Mouse (Mus musculus): ENCODE results near the gene Bcl2l11. TPM values are rescaled to one million over a fixed set of nuclear protein-coding genes. Genes with fewer than 3 reads are reported as not detected.

Gene Bcl2l11
- polyA plus RNA-seq, 1 experiment: 10.2 TPM

- WGBS: 90% methylated on average over 9 of the region's 9 CpGs
Observed at GRCm38 (mm10) chr2:128118971-128119370, 6.9 kb upstream of the Bcl2l11 start.

DNA sequence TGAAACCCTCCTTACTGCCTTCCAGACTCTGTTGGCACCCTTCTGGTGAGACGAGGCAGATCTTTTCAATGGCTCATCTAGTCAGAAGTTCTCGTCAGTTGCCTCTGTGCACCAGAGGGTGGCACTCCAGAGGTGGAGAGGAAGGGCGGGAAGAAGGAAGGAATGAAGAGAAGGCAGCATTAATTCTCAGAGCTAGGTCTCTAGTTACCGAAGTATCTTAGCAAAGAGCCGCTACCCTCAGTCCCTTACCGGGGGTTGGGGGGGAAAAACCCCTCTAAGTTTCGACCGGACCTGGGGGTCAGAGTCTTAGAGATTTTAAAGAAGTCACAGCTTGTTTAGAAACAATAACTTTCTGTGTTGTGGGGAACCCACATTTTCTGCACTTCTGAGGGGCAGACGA, 3.3 kb upstream of the Bcl2l11 start:
- no peak for TF ChIP-seq POLR2A (IDR thresholded peaks at IDR 0.05; ENCODE audit: borderline replicate concordance, control insufficient read depth, low read depth, low read length)
- TF ChIP-seq CTCF (IDR thresholded peaks at IDR 0.05; ENCODE audit: control insufficient read depth, insufficient read depth, low read length): peak; percentile 79
- Histone ChIP-seq H3K4me3 (replicated peaks; ENCODE audit: control insufficient read depth, low read depth, low read length) (no peak overlapping the region), H3K4me1 (ENCODE audit: control insufficient read depth, insufficient read depth, low read length) (peaks cover 2% of the 10 kb centered on the region), H3K27ac (ENCODE audit: control insufficient read depth, insufficient read depth, low read depth, low read length, poor library complexity) (no peak overlapping the region)
- under 1% methylated on average over 9 of the region's 9 CpGs for WGBS

More at GRCm38 (mm10) chr2:128118971-128119370, 6.9 kb upstream of the Bcl2l11 start:
- no peak for TF ChIP-seq CTCF (IDR thresholded peaks at IDR 0.05; ENCODE audit: control insufficient read depth, insufficient read depth, low read length)
- TF ChIP-seq POLR2A (IDR thresholded peaks at IDR 0.05; ENCODE audit: borderline replicate concordance, control insufficient read depth, low read depth, low read length): no peak
- Histone ChIP-seq H3K4me1 (ENCODE audit: control insufficient read depth, insufficient read depth, low read length) (no peaks in the 10 kb centered on the region; the same call in 1 of the 2 replicates), H3K4me3 (replicated peaks; ENCODE audit: control insufficient read depth, low read depth, low read length) (no peak overlapping the region), H3K27ac (ENCODE audit: control insufficient read depth, insufficient read depth, low read depth, low read length, poor library complexity) (no peak overlapping the region)

DNA sequence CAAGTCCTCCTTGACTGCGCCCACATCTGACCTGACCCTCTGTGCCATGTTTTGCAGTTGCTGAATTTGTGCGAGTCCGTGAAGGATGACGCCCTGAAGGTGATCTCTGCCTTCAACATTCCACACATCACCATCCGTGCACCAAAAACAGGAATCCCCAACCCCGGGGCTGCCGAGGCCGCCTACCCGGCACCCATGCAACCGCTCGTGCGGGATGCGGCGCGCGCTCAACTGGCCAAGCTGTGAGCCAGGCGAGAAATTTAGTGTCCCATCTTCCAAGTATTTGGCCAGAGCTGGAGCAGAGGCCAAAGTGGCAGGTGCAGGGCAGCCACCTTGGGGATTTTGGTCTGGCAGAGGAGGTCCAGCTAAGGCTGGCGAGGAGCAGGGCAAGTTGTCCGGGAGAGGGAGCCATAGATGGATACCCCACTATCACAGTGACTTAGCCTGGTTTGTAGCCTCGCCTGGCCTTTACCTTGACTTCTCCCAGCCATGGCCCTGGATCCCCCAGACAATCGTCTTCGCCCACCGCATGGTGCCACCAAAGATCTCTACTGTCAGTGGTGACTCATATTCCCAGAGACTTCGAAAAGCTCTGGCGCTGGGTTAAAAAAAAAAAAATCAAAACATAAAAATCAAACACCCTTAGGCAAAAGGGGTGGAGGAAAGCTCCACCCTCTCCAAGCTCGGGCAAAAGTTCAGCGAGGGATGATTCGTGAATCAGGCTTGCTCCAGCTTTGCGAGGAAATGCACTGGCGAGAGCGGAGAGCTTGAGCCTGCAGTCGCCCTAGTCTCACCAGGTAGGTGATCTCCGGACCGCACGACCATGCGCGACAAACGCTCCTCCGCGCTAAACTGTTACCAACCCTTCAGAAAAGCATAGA, 2.7 kb upstream of the Bcl2l11 start:
- Histone ChIP-seq H3K27ac (ENCODE audit: control insufficient read depth, insufficient read depth, low read depth, low read length, poor library complexity) (no peak overlapping the region), H3K4me1 (ENCODE audit: control insufficient read depth, insufficient read depth, low read length) (peaks cover 2% of the 10 kb centered on the region), H3K4me3 (replicated peaks; ENCODE audit: control insufficient read depth, low read depth, low read length) (peak overlapping the region; percentile 6)
- 2% methylated on average over 40 of the region's 40 CpGs for WGBS
- TF ChIP-seq CTCF (IDR thresholded peaks at IDR 0.05; ENCODE audit: control insufficient read depth, insufficient read depth, low read length) (no peak), POLR2A (IDR thresholded peaks at IDR 0.05; ENCODE audit: borderline replicate concordance, control insufficient read depth, low read depth, low read length) (no peak)

GRCm38 (mm10) chr2:128123921-128124683, 1.7 kb upstream of the Bcl2l11 start:
- WGBS: 7% methylated on average over 23 of the region's 23 CpGs
- Histone ChIP-seq H3K27ac (ENCODE audit: control insufficient read depth, insufficient read depth, low read depth, low read length, poor library complexity) (no peak overlapping the region), H3K4me1 (ENCODE audit: control insufficient read depth, insufficient read depth, low read length) (peaks cover 2% of the 10 kb centered on the region), H3K4me3 (replicated peaks; ENCODE audit: control insufficient read depth, low read depth, low read length) (peak overlapping the region; percentile 19)
- no peak for TF ChIP-seq CTCF (IDR thresholded peaks at IDR 0.05; ENCODE audit: control insufficient read depth, insufficient read depth, low read length)
- TF ChIP-seq POLR2A (IDR thresholded peaks at IDR 0.05; ENCODE audit: borderline replicate concordance, control insufficient read depth, low read depth, low read length): no peak

DNA sequence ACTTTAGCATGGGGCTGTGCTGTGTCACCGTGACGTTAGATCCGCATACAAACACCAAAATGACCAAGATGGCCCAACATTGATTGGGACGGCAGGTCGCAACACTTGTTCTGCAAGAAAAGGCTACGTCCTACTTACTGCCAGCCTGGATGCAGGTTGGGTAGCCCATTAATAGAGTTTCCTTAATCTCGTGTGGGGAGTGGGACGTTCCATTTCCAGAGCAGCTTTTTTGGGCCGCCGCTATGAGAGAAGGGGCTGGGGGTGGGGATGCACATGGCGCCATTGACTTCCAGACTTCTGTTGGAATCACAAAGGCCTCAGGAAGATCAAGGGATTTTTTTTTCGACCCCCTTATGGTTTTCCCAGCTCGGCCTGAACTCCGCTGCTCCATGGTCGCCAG, 1.1 kb upstream of the Bcl2l11 start:
- Histone ChIP-seq H3K4me3 (replicated peaks; ENCODE audit: control insufficient read depth, low read depth, low read length) (no peak overlapping the region), H3K27ac (ENCODE audit: control insufficient read depth, insufficient read depth, low read depth, low read length, poor library complexity) (no peak overlapping the region), H3K4me1 (ENCODE audit: control insufficient read depth, insufficient read depth, low read length) (peaks cover 2% of the 10 kb centered on the region)
- TF ChIP-seq POLR2A (IDR thresholded peaks at IDR 0.05; ENCODE audit: borderline replicate concordance, control insufficient read depth, low read depth, low read length): no peak
- no peak for TF ChIP-seq CTCF (IDR thresholded peaks at IDR 0.05; ENCODE audit: control insufficient read depth, insufficient read depth, low read length)
- 10% methylated on average over 15 of the region's 15 CpGs for WGBS

DNA sequence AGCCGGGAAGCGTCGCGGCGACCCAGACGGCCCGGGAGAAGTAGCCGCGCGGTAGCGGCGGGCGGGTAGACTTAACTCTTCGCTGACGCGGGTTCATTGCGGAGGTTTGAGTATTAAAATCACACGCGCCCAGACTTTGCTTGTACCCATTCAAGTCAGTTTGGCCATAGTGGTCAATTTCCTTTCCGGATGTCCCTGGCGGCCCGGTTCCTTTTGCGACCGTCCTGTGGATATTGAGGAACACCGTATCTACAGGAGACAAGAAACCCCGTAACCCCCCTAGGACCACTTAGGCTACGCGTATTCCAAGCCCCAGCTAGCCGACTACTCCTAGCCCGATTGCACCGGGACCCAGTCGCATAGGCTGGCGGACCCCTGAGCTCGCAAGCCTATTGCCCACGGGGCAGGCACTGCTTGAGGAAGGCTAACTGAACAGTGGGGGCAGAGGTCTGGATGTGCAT, 783 bp downstream of the Bcl2l11 start:
- under 1% methylated on average over 35 of the region's 35 CpGs for WGBS
- no peak for TF ChIP-seq CTCF (IDR thresholded peaks at IDR 0.05; ENCODE audit: control insufficient read depth, insufficient read depth, low read length)
- no peak for TF ChIP-seq POLR2A (IDR thresholded peaks at IDR 0.05; ENCODE audit: borderline replicate concordance, control insufficient read depth, low read depth, low read length)

GRCm38 (mm10) chr2:128127121-128127671, 1.4 kb downstream of the Bcl2l11 start:
- WGBS: 1% methylated on average over 67 of the region's 67 CpGs
- Histone ChIP-seq H3K27ac (ENCODE audit: control insufficient read depth, insufficient read depth, low read depth, low read length, poor library complexity) (peak overlapping the region; percentile 71), H3K4me1 (ENCODE audit: control insufficient read depth, insufficient read depth, low read length) (peaks cover 2% of the 10 kb centered on the region), H3K4me3 (replicated peaks; ENCODE audit: control insufficient read depth, low read depth, low read length) (peak overlapping the region; percentile 95)
- TF ChIP-seq CTCF (IDR thresholded peaks at IDR 0.05; ENCODE audit: control insufficient read depth, insufficient read depth, low read length) (no peak), POLR2A (IDR thresholded peaks at IDR 0.05; ENCODE audit: borderline replicate concordance, control insufficient read depth, low read depth, low read length) (peak; percentile 75; the same call in 1 of the 2 replicates)

More for the DNA sequence above, 783 bp downstream of the Bcl2l11 start:
- Histone ChIP-seq H3K4me1 (ENCODE audit: control insufficient read depth, insufficient read depth, low read length) (peaks cover 2% of the 10 kb centered on the region), H3K4me3 (replicated peaks; ENCODE audit: control insufficient read depth, low read depth, low read length) (peak overlapping the region; percentile 95), H3K27ac (ENCODE audit: control insufficient read depth, insufficient read depth, low read depth, low read length, poor library complexity) (peak overlapping the region; percentile 78)

All from bone marrow, adult 2 months (tissue).